Mouse (Mus musculus) lung, embryonic 15.5 days (tissue): ENCODE measurements around the gene Slc2a4. TPM values are rescaled to one million over a fixed set of nuclear protein-coding genes. Genes with fewer than 3 reads are reported as not detected.

ENCODE experiments used
- ATAC-seq: fragments of 200-750 bp; cut with Nextera tagmentation; 2 replicates; pipeline ENCODE4 v1.8.0; 2017; ENCODE audit warnings: moderate number of reproducible peaks, borderline replicate concordance; ENCODE audit not compliant: low FRiP score, low TSS enrichment; ENCODE audit errors: extremely low read depth
- H3K27ac ChIP-seq: fragments of 300-500 bp; sonication (generic); 2 replicates; pipeline ENCODE4 v1.5.1; 2015; ENCODE audit warnings: moderate library complexity, mild to moderate bottlenecking, inconsistent platforms
- H3K27me3 ChIP-seq: fragments of 300-500 bp; sonication (generic); 2 replicates; pipeline ENCODE4 v1.6.1; 2015; ENCODE audit warnings: inconsistent platforms
- H3K36me3 ChIP-seq: fragments of 300-500 bp; sonication (generic); 2 replicates; pipeline ENCODE4 v1.6.1; 2015; ENCODE audit warnings: inconsistent platforms
- H3K4me1 ChIP-seq: fragments of 300-500 bp; sonication (generic); 2 replicates; pipeline ENCODE4 v1.6.1; 2015; ENCODE audit warnings: inconsistent platforms
- H3K4me2 ChIP-seq: fragments of 300-500 bp; sonication (generic); 2 replicates; pipeline ENCODE4 v1.6.1; 2015; ENCODE audit warnings: inconsistent platforms, mild to moderate bottlenecking, moderate library complexity
- H3K4me3 ChIP-seq: fragments of 300-500 bp; sonication (generic); 2 replicates; pipeline ENCODE4 v1.5.1; 2015; ENCODE audit warnings: mild to moderate bottlenecking, inconsistent platforms
- H3K9ac ChIP-seq: fragments of 300-500 bp; sonication (generic); 2 replicates; pipeline ENCODE4 v1.6.1; 2015; ENCODE audit warnings: inconsistent platforms
- H3K9me3 ChIP-seq: fragments of 300-500 bp; sonication (generic); 2 replicates; pipeline ENCODE4 v1.6.1; 2016; ENCODE audit warnings: inconsistent platforms
- WGBS: fragments of 180-500 bp; shearing (Covaris S2); methylation state at CpG from one replicate; pipeline ENCODE4 v1.1.7; 2015; 5-methylcytosine and 5-hydroxymethylcytosine counted together
- polyA plus RNA-seq: library from polyadenylated mRNA; unstranded; fragments of >200 nt; fragmentation: Nextera tagmentation; extraction: Ambion mirVana; gene quantifications from 2 replicates; pipeline ENCODE4 v1.2.1, GENCODE M21; 2015

Slc2a4 gene
- polyA plus RNA-seq, 1 experiment from 2014 or later: 18.0 TPM

DNA sequence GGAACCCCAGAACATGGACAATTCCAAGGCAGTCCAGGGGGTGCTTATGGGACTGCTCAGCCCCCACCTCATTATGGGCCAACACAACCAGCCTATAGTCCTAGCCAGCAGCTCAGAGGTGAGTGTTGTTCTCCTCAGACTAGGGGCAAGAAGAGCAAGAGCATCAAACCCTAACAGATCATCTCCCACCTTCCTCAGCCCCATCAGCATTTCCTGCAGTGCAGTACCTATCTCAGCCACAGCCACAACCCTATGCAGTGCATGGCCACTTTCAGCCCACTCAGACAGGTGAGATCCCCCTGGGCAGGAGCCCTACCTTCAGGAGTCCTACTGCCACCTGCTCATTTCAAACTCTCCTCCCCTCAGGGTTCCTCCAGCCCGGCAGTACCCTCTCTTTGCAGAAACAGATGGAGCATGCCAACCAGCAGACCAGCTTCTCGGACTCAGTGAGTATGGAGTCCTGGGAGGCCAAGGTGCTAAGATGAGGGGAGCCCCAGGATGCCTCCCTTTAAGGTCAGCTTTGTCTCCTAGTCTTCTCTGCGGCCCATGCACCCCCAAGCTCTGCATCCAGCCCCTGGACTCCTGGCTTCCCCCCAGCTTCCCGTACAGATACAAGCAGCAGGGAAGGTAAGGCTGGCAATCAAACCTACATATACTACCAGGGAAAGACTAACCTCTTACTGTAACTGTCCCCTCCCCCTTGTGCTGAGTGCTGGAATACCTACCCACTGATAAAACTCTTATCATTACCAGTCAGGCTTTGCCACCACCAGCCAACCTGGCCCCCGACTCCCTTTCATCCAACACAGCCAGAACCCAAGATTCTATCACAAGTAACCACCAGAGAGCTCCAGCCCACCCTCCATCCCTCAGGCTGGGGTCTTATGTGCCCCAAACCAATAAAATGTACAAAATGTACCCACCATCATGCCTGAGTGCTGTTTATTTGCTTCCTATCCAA, 32.0 kb downstream of the Slc2a4 start:
- Histone ChIP-seq H3K27me3 (no peaks in the 10 kb centered on the region), H3K4me3 (peak overlapping the region; percentile 92; the same call in 1 of the 2 replicates), H3K4me2 (peak overlapping the region; percentile 87), H3K9ac (no peak overlapping the region), H3K4me1 (peaks cover 45% of the 10 kb centered on the region), H3K36me3 (peaks cover 72% of the 10 kb centered on the region), H3K27ac (no peak overlapping the region), H3K9me3 (no peaks in the 10 kb centered on the region)
- ATAC-seq: no peak
- WGBS: 57% methylated on average over 5 of the region's 5 CpGs

DNA sequence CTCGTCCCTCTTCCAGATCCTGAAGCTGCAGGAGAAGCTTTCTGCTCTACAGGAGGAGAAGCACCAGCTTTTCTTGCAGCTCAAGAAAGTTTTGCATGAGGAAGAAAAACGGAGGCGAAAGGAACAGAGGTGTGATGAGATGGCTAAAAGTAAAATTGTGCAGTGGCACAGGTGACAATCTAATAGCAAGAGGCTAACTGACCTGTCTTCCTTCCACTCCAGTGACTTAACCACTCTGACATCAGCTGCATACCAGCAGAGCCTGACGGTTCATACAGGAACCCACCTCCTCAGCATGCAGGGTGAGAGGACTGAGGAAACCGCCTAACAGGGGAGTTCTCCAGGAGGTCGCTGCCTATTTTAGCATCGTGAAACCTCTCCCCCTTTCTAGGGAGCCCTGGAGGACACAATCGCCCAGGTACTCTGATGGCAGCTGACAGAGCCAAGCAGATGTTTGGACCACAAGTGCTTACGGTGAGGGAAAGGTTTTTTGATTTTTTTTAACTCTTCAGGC, 33.0 kb downstream of the Slc2a4 start:
- H3K27ac ChIP-seq: no peak overlapping the region
- H3K9ac ChIP-seq: peak overlapping the region; percentile 94; the same call in 1 of the 2 replicates

DNA sequence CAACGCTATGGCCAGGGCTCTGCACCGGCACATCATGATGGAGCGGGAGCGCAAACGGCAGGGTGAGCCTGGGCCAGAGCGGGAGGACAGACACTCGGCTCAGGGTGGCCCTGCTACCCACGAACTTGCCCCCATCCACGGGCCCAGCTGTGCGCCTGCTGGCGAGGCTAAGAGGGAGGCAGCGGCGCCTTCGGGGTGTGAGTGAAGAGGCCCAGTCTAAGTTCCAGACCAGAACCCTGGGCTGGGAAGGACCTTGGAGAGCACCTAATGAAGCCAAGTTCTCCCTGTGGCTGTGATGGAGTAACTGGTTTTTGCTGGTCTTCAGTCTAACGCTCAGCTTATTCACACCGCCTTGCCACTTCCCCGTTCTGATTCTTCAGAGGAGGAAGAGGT, 33.6 kb downstream of the Slc2a4 start:
- H3K4me2 ChIP-seq: peak overlapping the region; percentile 87
- no peaks in the 10 kb centered on the region for H3K27me3 ChIP-seq
- peaks cover 41% of the 10 kb centered on the region for H3K4me1 ChIP-seq
- 1% methylated on average over 17 of the region's 17 CpGs for WGBS
- peak overlapping the region; percentile 94 for H3K9ac ChIP-seq
- peak overlapping the region; percentile 91 for H3K27ac ChIP-seq
- H3K9me3 ChIP-seq: no peaks in the 10 kb centered on the region
- peak; percentile 20; the same call in 1 of the 2 replicates for ATAC-seq
- peak overlapping the region; percentile 92 for H3K4me3 ChIP-seq
- peaks cover 88% of the 10 kb centered on the region for H3K36me3 ChIP-seq

More for the DNA sequence above, 33.0 kb downstream of the Slc2a4 start:
- Histone ChIP-seq H3K4me1 (peaks cover 45% of the 10 kb centered on the region), H3K4me2 (peak overlapping the region; percentile 87), H3K27me3 (no peaks in the 10 kb centered on the region), H3K4me3 (peak overlapping the region; percentile 92), H3K9me3 (no peaks in the 10 kb centered on the region), H3K36me3 (peaks cover 81% of the 10 kb centered on the region)
- ATAC-seq: no peak
- WGBS: 25% methylated on average over 9 of the region's 9 CpGs

DNA sequence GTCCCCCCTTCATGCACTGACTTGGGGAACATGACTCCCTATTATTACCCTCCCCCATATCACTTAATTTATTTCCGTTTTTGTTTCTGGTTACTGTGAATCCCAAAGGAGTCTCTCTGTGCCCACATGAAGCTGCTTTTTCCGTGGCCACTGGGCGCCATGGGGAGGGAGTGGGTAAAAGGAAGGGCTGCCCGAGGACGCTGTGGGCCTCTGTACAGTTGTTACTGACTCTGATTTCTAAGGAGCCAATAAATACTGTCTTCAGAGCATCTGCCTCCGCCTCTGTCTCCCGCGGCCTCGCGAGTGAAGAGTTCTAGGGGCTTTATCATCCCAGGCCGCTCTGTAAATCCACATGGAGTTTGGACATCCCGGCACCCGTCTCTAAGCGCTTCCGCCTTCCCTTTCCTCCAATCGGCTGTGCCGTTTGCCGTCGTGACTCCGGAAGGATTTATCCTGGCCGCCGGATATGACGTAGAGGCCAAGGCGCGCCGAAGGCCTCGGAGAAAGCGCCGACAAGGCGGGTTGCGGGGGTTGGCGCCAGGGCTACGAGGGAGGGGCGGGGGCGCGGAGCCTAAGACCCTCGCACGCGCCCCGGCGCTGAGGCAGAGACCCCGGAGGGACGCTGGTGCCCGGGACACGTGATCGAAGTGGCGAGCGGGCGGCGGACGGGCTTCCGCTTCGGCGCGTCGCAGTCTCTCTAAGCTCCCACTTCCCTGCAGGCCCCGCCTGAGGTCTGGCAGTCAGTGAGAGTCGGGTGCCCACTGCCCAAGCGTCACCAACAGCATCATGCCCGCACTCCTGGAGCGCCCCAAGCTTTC, 34.2 kb downstream of the Slc2a4 start, which contains the start of gene Gps2:
Gps2 (plus strand) TSS at position 335 of the 818 bp plus-strand sequence.
- Histone ChIP-seq H3K9me3 (no peaks in the 10 kb centered on the region), H3K4me3 (peak within 1 kb of the TSS; percentile 92), H3K36me3 (peaks cover 89% of the 10 kb centered on the region), H3K27ac (peak within 1 kb of the TSS; percentile 91), H3K27me3 (no peaks in the 10 kb centered on the region), H3K4me2 (peak within 1 kb of the TSS; percentile 87), H3K9ac (peak within 1 kb of the TSS; percentile 94), H3K4me1 (peaks cover 35% of the 10 kb centered on the region)
- ATAC-seq: peak; percentile 81
- 1% methylated on average over 61 of the region's 61 CpGs for WGBS

DNA sequence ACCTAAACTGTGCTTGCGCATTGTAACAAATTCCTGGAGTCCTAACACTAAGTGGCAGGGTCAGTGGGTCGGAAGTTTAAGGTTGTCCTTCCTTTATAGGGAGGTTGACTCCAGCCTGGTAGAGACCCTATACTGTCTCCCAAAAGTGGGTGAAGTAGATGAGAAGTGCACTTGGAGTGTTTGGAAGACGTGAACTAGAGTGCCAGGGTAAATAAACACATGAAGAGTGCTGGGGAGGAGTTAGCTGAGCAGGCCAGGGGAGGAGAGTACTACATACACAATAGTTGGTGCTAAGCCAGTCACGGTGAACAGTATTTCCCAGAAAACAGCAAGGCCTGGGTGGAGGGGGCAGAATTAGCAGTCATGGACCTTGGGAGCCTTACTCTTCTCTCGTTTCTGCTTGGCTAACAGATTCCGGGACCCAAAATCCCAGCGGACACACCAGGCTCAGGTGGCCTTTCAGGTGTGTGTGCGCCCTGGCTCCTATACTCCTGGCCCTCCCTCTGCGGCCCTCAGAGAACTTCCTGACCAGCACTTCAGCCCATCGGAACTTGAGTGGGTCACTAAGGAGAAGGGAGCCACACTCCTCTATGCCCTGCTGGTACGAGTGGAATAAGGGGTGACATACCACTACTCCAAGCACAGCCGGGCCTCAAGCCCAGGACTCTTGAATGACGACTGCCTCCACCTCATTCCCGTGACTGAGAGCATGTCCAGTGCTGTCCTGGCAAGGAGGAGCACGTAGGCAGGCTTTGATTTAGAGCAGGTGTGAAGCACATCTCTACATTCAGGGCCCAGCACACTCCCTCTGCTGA, 35.1 kb downstream of the Slc2a4 start:
- Histone ChIP-seq H3K9ac (peak overlapping the region; percentile 94; the same call in 1 of the 2 replicates), H3K4me1 (peaks cover 32% of the 10 kb centered on the region), H3K9me3 (no peaks in the 10 kb centered on the region), H3K4me3 (peak overlapping the region; percentile 92), H3K27ac (no peak overlapping the region), H3K27me3 (no peaks in the 10 kb centered on the region), H3K36me3 (peaks cover 89% of the 10 kb centered on the region), H3K4me2 (peak overlapping the region; percentile 87)
- WGBS: 65% methylated on average over 15 of the region's 15 CpGs
- no peak for ATAC-seq

DNA sequence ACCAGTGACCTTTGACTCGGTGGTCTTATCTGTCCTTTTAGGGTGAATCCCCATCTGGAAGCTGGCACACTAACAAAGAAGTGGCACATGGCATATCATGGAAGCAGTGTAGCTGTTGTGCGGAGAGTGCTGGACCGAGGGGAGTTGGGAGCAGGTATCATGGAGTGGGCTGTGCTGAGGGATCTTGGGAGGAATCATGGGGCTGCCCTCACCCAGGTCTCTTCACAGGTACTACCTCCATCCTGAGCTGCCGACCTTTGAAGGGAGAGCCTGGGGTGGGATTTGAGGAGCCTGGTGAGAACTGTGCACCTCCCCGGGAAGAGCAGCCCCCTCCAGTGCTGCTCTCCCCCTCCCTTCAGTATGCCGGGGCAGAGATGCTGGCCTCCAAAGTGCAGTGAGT, 36.3 kb downstream of the Slc2a4 start:
- no peak overlapping the region for H3K9ac ChIP-seq
- H3K4me1 ChIP-seq: peaks cover 32% of the 10 kb centered on the region
- H3K9me3 ChIP-seq: no peaks in the 10 kb centered on the region
- H3K27me3 ChIP-seq: no peaks in the 10 kb centered on the region
- H3K4me2 ChIP-seq: no peak overlapping the region
- H3K27ac ChIP-seq: no peak overlapping the region
- WGBS: 77% methylated on average over 6 of the region's 6 CpGs
- peaks cover 89% of the 10 kb centered on the region for H3K36me3 ChIP-seq
- no peak overlapping the region for H3K4me3 ChIP-seq
- ATAC-seq: no peak

DNA sequence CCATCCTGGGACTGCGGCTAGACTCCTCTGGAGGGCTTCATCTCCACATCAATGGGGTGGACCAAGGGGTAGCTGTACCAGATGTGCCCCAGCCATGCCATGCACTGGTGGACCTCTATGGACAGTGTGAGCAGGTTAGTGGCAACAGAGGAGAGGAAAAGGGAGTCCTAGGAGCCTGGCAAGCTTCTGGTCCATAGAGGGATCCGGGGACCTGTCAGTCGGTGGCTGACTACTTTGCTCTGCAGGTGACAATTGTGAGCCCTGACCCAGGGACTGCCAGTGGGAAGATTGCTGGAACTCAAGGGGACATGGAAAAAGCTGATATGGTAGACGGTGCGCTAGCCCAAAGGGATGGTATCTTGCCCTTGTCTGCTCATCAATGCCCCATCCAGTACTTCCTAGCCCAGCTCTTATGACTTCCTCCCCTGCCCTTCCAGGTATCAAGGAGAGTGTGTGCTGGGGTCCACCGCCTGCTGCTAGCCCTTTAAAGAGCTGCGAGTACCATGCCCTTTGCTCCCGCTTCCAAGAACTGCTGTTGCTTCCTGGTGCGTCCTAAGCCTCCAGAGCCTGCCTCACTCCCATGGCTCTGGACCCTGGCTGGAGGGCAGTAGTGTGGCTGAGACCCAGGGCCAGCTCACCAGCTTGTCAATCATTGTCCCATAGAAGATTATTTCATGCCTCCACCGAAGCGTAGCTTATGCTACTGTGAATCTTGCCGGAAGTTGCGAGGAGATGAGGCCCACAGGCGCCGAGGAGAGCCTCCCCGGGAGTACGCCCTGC, 37.0 kb downstream of the Slc2a4 start:
- H3K27me3 ChIP-seq: no peaks in the 10 kb centered on the region
- 91% methylated on average over 17 of the region's 17 CpGs for WGBS
- H3K9me3 ChIP-seq: no peaks in the 10 kb centered on the region
- H3K4me2 ChIP-seq: no peak overlapping the region
- no peak for ATAC-seq
- no peak overlapping the region for H3K4me3 ChIP-seq
- H3K36me3 ChIP-seq: peaks cover 89% of the 10 kb centered on the region
- H3K4me1 ChIP-seq: peaks cover 27% of the 10 kb centered on the region
- H3K9ac ChIP-seq: no peak overlapping the region
- H3K27ac ChIP-seq: no peak overlapping the region

DNA sequence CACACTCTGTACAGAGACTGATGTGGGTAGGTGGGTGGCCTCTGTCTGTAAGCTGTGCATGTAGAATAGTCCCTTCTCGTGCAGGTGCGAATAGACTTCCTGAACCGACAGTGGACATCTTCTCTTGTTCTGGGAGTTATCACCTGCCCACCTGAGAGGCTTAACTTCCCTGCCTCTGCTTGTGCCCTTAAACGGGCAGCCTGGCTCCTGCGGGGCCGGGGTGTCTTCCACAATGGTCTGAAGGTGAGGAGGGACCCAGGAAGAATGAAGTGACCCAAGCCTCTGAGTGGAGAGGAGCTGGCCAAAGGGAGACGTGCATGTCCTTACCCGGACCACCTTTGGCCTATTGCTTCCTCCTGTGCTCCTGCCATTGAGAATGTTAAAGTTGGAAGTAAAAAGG, 37.8 kb downstream of the Slc2a4 start:
- Histone ChIP-seq H3K4me2 (no peak overlapping the region), H3K9ac (no peak overlapping the region), H3K36me3 (peaks cover 89% of the 10 kb centered on the region), H3K4me3 (no peak overlapping the region), H3K27me3 (no peaks in the 10 kb centered on the region), H3K9me3 (no peaks in the 10 kb centered on the region), H3K4me1 (peaks cover 19% of the 10 kb centered on the region), H3K27ac (no peak overlapping the region)
- no peak for ATAC-seq
- WGBS: 85% methylated on average over 8 of the region's 8 CpGs

DNA sequence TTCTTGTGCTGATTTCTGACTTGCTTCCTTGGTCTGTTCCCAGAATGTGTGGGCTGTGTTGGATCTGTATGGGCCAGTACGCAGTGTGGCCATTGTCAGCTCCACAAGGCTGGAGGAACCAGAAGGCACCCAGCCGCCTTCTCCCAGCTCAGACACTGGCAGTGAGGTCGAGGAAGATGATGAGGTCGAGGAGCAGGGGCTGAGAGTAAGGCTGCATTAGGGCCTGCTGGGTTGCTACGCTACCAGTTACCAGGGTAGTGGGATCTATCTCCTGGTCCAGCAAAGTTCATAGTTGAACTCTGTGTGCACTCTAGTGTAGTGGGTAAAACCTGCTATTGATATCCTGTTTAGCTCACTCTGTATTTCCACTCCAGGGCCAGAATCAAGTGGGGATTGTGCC, 38.8 kb downstream of the Slc2a4 start:
- H3K4me1 ChIP-seq: peaks cover 11% of the 10 kb centered on the region
- no peak overlapping the region for H3K4me2 ChIP-seq
- no peak overlapping the region for H3K9ac ChIP-seq
- H3K9me3 ChIP-seq: no peaks in the 10 kb centered on the region
- H3K27ac ChIP-seq: no peak overlapping the region
- H3K27me3 ChIP-seq: no peaks in the 10 kb centered on the region
- H3K4me3 ChIP-seq: no peak overlapping the region
- H3K36me3 ChIP-seq: peaks cover 94% of the 10 kb centered on the region
- no peak for ATAC-seq
- 89% methylated on average over 5 of the region's 5 CpGs for WGBS

DNA sequence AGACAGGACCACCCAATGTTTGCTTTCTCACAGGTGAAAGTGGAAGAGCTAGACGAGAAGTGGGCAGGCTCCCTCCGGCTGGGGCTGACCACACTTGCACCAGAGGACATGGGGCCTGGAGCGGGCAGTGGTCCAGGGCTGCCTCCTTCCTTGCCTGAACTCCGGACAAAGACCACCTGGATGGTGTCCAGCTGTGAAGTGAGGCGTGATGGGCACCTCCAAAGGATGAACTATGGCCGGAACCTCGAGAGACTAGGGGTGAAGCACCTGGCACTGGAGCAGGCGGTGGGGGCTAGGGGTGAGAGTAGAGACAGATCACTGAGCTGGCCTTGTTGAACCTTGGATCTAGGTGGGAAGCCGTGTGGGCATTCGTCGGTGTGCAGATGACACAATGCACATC, 39.3 kb downstream of the Slc2a4 start:
- no peak for ATAC-seq

More for the DNA sequence above, 39.3 kb downstream of the Slc2a4 start:
- Histone ChIP-seq H3K4me2 (no peak overlapping the region), H3K4me1 (peaks cover 11% of the 10 kb centered on the region), H3K4me3 (no peak overlapping the region), H3K36me3 (peaks cover 99% of the 10 kb centered on the region), H3K9me3 (no peaks in the 10 kb centered on the region), H3K27me3 (no peaks in the 10 kb centered on the region), H3K27ac (no peak overlapping the region), H3K9ac (no peak overlapping the region)
- WGBS: 88% methylated on average over 11 of the region's 11 CpGs
